Mouse (Mus musculus) megakaryocyte, embryonic 14.5 days (primary cell): ENCODE results near the gene Fbxo27.

ENCODE experiments used
- FLI1 ChIP-seq: IDR thresholded peaks from 2 replicates; pipeline ENCODE4 v1.6.1; 2012; ENCODE audit warnings: low read length, inconsistent platforms, mixed read lengths
- GATA1 ChIP-seq: IDR thresholded peaks from 3 replicates; pipeline ENCODE4 v1.6.1; 2012; ENCODE audit warnings: mixed read lengths, low read length, inconsistent platforms, borderline replicate concordance

DNA sequence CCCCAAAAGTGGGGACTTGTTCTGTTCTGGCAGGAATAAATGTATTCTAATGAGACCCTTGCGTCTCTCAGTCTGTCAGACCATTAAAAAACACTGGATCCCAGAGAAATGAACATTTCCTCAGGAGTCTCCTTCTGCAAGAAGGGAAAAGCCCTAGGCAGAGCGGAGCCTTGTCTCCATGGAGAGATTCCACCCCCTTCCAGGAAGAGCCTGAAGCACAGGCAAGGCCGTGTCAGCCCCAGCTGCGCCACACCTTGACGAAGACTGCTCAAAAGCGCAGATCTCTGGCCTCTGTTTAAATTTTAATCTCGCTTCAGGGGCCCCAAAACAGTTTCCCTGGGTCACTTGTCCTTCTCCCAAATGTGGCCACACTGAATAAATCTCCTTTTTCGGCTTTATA, 15.0 kb upstream of the Fbxo27 start:
- TF ChIP-seq GATA1 (no peak), FLI1 (no peak)
